Comparison of ENCODE assay signal across 8 mouse cellular contexts in the genomic region with DNA sequence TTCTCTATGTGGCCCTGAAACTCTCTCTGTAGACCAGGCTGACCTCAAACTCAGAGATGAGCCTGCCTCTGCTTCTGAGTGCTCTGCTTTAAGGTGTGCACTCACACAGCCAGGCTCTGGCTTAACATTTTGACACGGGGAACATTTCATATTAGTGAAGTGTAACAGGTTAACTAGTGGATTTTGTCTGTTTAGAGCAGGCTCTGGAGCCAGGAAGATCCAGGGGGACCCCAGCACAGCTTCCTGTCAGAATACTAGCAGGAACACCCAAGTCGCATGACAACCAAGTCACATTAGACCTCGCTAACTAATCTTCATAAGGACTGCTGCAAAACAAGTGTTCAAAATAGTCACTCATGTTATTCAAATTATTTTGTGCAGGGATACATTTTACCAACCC. TPM values are rescaled to one million over a fixed set of nuclear protein-coding genes. Genes with fewer than 3 reads are reported as not detected.
DNase-seq lines count a peak whose midpoint lies in the region; ATAC-seq and TF ChIP-seq lines count a peak whose summit lies in the region.

No protein-coding gene starts in this region.

- 0 out of 2 replicates have a peak overlapping the region, but pooled peaks have one; percentile 80 for H3K9ac ChIP-seq in kidney, embryonic 15.5 days
- H3K9ac ChIP-seq in heart, postnatal 0 days (replicated peaks; ENCODE audit: low read depth, low read length) = peak overlapping the region; percentile 74
- peak overlapping the region; percentile 77; the same call in 1 of the 2 replicates for H3K9ac ChIP-seq in midbrain, embryonic 11.5 days (ENCODE audit: low read length)

- no peaks in the 10 kb centered on the region for H3K9me3 ChIP-seq in kidney, embryonic 15.5 days (replicated peaks)
- H3K9me3 ChIP-seq in heart, postnatal 0 days (replicated peaks; ENCODE audit: control insufficient read depth, low read length) = no peaks in the 10 kb centered on the region
- H3K9me3 ChIP-seq in midbrain, embryonic 11.5 days (ENCODE audit: control insufficient read depth, low read length) = no peaks in the 10 kb centered on the region

- TF ChIP-seq CTCF in heart, postnatal 0 days (IDR thresholded peaks at IDR 0.05; ENCODE audit: low read depth) = no peak

- H3K27ac ChIP-seq in kidney, embryonic 15.5 days = peak overlapping the region; percentile 94; the same call in 1 of the 2 replicates
- peak overlapping the region; percentile 99 for H3K27ac ChIP-seq in heart, postnatal 0 days (ENCODE audit: low read depth)
- no peak overlapping the region for H3K27ac ChIP-seq in midbrain, embryonic 11.5 days (ENCODE audit: low read depth, low read length)

- WGBS in kidney, embryonic 15.5 days = 25% methylated on average over 3 of the region's 3 CpGs
- 28% methylated on average over 3 of the region's 3 CpGs for WGBS in heart, postnatal 0 days
- 32% methylated on average over 3 of the region's 3 CpGs for WGBS in midbrain, embryonic 11.5 days

- TF ChIP-seq EP300 in heart, postnatal 0 days (IDR thresholded peaks at IDR 0.05; ENCODE audit: low read depth) = no peak

- no peaks in the 10 kb centered on the region for H3K27me3 ChIP-seq in kidney, embryonic 15.5 days
- H3K27me3 ChIP-seq in heart, postnatal 0 days (ENCODE audit: control insufficient read depth, insufficient read depth, low read length) = no peaks in the 10 kb centered on the region
- no peaks in the 10 kb centered on the region; the same call in 1 of the 2 replicates for H3K27me3 ChIP-seq in midbrain, embryonic 11.5 days (ENCODE audit: control insufficient read depth, insufficient read depth, low read length)

- H3K4me1 ChIP-seq in kidney, embryonic 15.5 days = peaks cover 13% of the 10 kb centered on the region; the same call in 1 of the 2 replicates
- peaks cover 17% of the 10 kb centered on the region; the same call in 1 of the 2 replicates for H3K4me1 ChIP-seq in heart, postnatal 0 days (ENCODE audit: control insufficient read depth, insufficient read depth)
- H3K4me1 ChIP-seq in midbrain, embryonic 11.5 days (ENCODE audit: control insufficient read depth, insufficient read depth, low read length) = peaks cover 5% of the 10 kb centered on the region; the same call in 1 of the 2 replicates

- no peaks in the 10 kb centered on the region for H3K36me3 ChIP-seq in kidney, embryonic 15.5 days
- no peaks in the 10 kb centered on the region for H3K36me3 ChIP-seq in heart, postnatal 0 days (replicated peaks; ENCODE audit: control insufficient read depth, insufficient read depth, low read length)
- no peaks in the 10 kb centered on the region for H3K36me3 ChIP-seq in midbrain, embryonic 11.5 days (ENCODE audit: control insufficient read depth, insufficient read depth, low read length)

- H3K4me2 ChIP-seq in kidney, embryonic 15.5 days = peak overlapping the region; percentile 61
- H3K4me2 ChIP-seq in heart, postnatal 0 days (ENCODE audit: low read depth, low read length) = peak overlapping the region; percentile 78
- peak overlapping the region; percentile 83 for H3K4me2 ChIP-seq in midbrain, embryonic 11.5 days

- no peak for ATAC-seq in kidney, embryonic 15.5 days (replicated peaks; ENCODE audit: low FRiP score)
- ATAC-seq in heart, postnatal 0 days (ENCODE audit: insufficient read depth, low read depth) = no peak
- ATAC-seq in midbrain, embryonic 11.5 days (ENCODE audit: low FRiP score) = no peak

- no peak for DNase-seq in kidney, adult 11 months
- peak; percentile 23 for DNase-seq in MN1 (ENCODE audit: low spot score)
- no peak for DNase-seq in heart, postnatal 0 days (ENCODE audit: low spot score)
- DNase-seq in midbrain, embryonic 11.5 days (ENCODE audit: low spot score, missing footprints) = no peak
- DNase-seq in right cerebral cortex, postnatal 36 days (ENCODE audit: low spot score in 2 of 2) = no peak
- DNase-seq in right cerebral cortex, postnatal 25 days = no peak
- DNase-seq in left cerebral cortex, adult 8-10 months (ENCODE audit: low spot score in 2 of 2) = no peak

- peak overlapping the region; percentile 69 for H3K4me3 ChIP-seq in kidney, embryonic 15.5 days (replicated peaks)
- H3K4me3 ChIP-seq in heart, postnatal 0 days (ENCODE audit: low read depth, low read length) = peak overlapping the region; percentile 80
- H3K4me3 ChIP-seq in midbrain, embryonic 11.5 days (ENCODE audit: low read depth, low read length) = peak overlapping the region; percentile 78

RNA-seq across cellular contexts. Expression of a gene that starts 0.6 kb away (rescaled TPM):
- 116 and 131 TPM in 2 replicates for polyA plus RNA-seq in kidney, embryonic 15.5 days (2015; fragmentation: Nextera tagmentation; extraction: Ambion mirVana)
- total RNA-seq in heart, postnatal 0 days (2014; rRNA removed; ENCODE audit: low replicate concordance) = 412 and 435 TPM in 2 replicates
- 328 and 338 TPM in 2 replicates for polyA plus RNA-seq in heart, postnatal 0 days (2015; fragmentation: Nextera tagmentation; extraction: Ambion mirVana)
- polyA plus RNA-seq in midbrain, embryonic 11.5 days (2014; fragmentation: Nextera tagmentation; extraction: Ambion mirVana) = 80.4 and 81.3 TPM in 2 replicates
- total RNA-seq in left cerebral cortex, adult 8-10 months (2022) = 100 to 1,000 TPM; 244 to 278 (median 257) TPM

RNA-seq across cellular contexts. Expression of a gene that starts 16.2 kb away (rescaled TPM):
- 130 and 133 TPM in 2 replicates for polyA plus RNA-seq in kidney, embryonic 15.5 days (2015; fragmentation: Nextera tagmentation; extraction: Ambion mirVana)
- total RNA-seq in heart, postnatal 0 days (2014; rRNA removed; ENCODE audit: low replicate concordance) = 93.4 and 124 TPM in 2 replicates
- 83.7 and 90.5 TPM in 2 replicates for polyA plus RNA-seq in heart, postnatal 0 days (2015; fragmentation: Nextera tagmentation; extraction: Ambion mirVana)
- 148 and 161 TPM in 2 replicates for polyA plus RNA-seq in midbrain, embryonic 11.5 days (2014; fragmentation: Nextera tagmentation; extraction: Ambion mirVana)
- 100 to 1,000 TPM in 1 of 4 experiments, 10 to 100 TPM in 3; 87.6 to 100 (median 93.7) TPM for total RNA-seq in left cerebral cortex, adult 8-10 months (2022)

RNA-seq across cellular contexts. Expression of a gene that starts 23.3 kb away (rescaled TPM):
- polyA plus RNA-seq in kidney, embryonic 15.5 days (2015; fragmentation: Nextera tagmentation; extraction: Ambion mirVana) = 93.1 and 101 TPM in 2 replicates
- 45.5 and 46.1 TPM in 2 replicates for total RNA-seq in heart, postnatal 0 days (2014; rRNA removed; ENCODE audit: low replicate concordance)
- 41.2 and 41.4 TPM in 2 replicates for polyA plus RNA-seq in heart, postnatal 0 days (2015; fragmentation: Nextera tagmentation; extraction: Ambion mirVana)
- polyA plus RNA-seq in midbrain, embryonic 11.5 days (2014; fragmentation: Nextera tagmentation; extraction: Ambion mirVana) = 98.8 and 104 TPM in 2 replicates
- total RNA-seq in left cerebral cortex, adult 8-10 months (2022) = 10 to 100 TPM; 43.0 to 53.3 (median 49.9) TPM
